Mouse (Mus musculus) adrenal gland, postnatal 10 days (tissue): ENCODE data around the gene Alk. TPM values are rescaled to one million over a fixed set of nuclear protein-coding genes. Genes with fewer than 3 reads are reported as not detected.

Experiments
- DNase-seq: peaks from one replicate; pipeline ENCODE4 v3.0.0; 2021; ENCODE audit warnings: mixed read lengths
- total RNA-seq, 2 experiments: library from RNA; stranded (reverse); gene quantifications; 2 replicates each; pipeline ENCODE4 v1.2.3; 2021

The Alk gene
- total RNA-seq, 2 experiments from 2014 or later: 0.18 to 0.82 TPM

- DNase-seq: no peak
Measured at GRCm38 (mm10) chr17:72132140-72132911, 472.1 kb downstream of the Alk start.

DNA sequence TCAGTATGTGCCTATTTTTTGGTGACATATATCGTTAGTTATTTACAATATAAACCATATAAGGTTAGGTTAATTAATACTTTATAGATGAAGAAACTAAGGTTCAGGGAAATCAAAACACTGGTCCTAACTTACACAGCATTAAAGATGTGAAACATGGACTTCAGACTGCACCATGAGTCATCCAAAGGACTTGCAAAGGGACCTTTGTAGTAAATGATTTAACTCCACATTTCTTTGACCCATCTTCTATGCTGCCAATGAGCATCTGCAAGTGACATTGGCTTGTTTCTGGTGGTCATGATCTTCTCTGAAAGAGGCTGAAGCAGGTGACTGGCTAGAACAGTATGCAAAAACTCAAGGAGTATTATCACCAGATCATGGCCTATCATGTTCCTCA lies 482.8 kb downstream of the Alk start:
- no peak for DNase-seq

GRCm38 (mm10) chr17:72120278-72120677 lies 484.1 kb downstream of the Alk start:
- DNase-seq: no peak

DNA sequence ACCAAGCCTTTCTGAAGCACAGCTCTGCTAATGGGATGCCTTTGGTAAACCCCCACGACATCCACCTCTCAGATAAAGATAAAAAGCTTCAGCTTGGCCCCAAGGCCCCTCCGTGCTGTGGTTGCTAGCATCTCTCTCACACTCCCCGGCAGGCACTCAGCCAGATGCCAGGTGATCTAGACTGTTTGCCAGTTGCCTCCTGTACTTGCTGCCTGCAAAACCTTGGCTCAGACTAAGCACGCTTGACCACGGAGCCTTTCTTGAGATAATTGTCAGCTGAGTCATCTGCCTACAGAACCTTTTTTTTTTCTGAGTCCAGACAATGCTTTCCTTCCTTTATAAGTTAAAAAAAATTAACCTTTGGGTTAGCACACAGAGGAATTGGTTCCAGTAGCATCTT lies 486.1 kb downstream of the Alk start:
- no peak for DNase-seq

DNA sequence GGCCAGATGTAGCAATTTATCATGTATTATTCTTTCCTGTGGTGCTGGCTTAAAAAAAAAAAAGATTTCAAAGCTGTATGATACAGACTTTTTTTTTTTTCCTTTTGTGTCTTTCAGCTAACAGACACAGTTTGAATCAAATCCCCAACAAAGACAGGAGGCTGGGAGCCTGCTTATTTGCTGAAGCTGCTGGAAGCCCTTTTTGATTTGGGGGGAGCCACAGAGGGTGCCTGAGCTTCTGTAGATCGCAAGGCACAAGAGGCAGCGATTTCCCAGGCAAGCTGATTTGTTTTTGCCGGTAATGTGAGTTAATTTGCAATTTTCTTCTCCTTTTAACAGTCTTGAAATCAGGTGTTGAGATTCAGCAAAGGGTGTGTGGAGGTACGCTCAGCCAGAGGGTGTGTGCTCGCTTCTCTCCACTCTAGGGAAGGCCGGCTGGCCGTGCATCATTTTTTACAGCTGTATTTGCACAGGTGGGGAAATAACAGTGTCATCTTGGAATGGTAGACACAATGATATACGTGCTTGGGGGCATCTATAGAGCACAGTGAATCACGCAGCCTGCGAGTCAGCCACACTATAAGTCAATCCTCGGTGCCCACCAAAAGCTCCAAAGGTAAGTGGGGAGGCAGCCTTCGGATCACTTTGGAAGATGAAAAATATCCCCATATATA lies 489.0 kb downstream of the Alk start:
- no peak for DNase-seq

DNA sequence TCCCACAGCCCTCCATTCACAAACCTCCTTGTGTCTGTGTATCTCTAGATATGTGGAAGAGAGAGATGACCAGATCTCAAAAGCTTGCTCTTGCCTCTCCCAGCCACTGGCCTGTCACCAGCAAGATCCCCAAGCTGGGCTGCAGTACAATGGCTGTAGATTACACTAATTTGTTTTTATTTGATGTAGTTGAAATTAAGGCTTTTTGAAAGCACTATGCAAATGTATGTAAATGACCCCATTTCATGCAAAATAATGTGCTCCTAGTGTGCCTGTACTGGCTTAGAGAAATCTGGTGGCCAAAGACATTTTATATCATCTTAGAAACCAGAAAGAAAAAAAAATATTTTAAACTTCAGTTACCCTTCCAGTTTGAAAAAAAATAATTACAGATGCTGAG lies 492.4 kb downstream of the Alk start:
- DNase-seq: no peak

- DNase-seq: no peak
Measured at GRCm38 (mm10) chr17:72111528-72111927, 492.9 kb downstream of the Alk start.

DNA sequence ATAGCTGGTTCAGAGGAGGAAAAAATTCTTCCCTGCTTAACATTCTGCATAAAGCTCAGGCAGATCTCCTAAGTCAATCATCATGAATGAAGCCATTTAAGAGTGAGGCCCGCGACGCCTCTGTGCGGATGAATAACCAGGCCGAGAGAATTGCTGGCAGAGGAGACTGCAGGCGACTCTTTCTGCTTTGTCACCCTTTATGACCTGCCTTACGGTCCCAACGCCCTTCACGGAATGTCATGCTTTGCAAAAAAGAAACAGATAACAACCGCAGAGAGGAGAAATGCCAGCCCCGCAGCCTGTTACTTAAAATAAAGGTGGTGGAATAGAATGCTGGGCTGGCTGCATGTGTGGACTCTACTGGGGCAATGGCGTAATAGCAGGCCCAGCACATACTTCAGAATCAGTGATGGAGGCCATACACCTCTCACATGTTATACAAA lies 517.1 kb downstream of the Alk start:
- DNase-seq: no peak

GRCm38 (mm10) chr17:72081396-72081795 lies 523.0 kb downstream of the Alk start:
- DNase-seq: no peak

GRCm38 (mm10) chr17:72076306-72076921 lies 528.0 kb downstream of the Alk start:
- no peak for DNase-seq

- DNase-seq: no peak
Measured at GRCm38 (mm10) chr17:72071871-72072270, 532.6 kb downstream of the Alk start.

- no peak for DNase-seq
Measured at GRCm38 (mm10) chr17:72068176-72068575, 536.3 kb downstream of the Alk start.

DNA sequence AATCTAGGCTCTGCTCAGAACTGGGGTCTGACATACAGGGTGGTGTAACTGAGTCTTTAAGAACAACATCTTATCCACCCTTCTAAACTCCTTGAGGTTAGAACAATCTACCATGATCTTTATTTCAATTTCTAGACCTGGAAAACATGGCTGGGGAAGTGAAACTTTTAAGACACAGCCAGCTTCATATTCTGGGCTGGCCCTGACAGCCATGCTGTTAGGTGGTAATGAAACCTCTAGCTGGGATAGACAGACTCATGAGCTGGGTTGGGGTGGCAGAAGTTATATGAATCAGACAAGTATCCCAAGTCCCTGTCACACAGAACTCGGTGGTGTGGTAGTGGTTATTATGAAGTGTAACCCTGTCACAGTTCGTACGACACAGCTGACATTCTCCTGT lies 541.4 kb downstream of the Alk start:
- no peak for DNase-seq

DNA sequence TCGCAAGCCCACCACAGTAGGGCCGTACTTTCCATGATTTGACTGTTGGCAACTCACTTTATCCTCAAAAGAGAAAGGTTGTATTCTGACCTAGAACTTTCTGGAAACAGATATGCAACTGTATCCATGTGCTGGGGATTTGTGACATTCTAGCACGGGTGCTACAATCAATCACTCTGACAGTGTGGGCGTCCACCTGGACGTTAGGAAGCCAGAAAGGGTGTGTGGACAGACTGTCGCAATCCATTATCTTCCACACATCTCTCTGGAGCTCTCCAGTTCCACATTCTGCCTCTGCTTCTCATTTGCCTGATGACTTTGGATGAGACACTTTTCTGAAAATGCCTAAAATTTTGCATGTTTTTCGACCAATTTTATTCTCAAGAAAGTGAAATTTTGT lies 545.1 kb downstream of the Alk start:
- DNase-seq: no peak

DNA sequence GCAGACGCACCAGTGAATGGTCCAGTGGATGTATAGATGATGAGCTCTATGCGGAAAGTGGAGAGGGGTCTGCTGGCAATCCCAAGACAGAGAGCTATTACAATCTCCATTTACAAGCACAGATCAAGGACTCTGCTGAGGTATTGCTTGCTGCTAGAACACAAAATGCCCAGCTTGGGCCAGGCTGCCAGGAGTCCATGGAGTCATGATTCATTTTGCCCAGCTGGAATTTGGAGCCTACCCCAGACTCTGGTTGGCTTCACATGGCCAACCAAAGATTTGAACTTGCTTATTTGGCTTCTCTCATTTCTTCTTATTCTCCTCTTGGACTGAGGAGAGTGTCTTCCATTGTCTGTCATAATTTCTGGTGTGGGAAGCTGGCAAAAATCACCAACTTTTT lies 558.8 kb downstream of the Alk start:
- no peak for DNase-seq

DNA sequence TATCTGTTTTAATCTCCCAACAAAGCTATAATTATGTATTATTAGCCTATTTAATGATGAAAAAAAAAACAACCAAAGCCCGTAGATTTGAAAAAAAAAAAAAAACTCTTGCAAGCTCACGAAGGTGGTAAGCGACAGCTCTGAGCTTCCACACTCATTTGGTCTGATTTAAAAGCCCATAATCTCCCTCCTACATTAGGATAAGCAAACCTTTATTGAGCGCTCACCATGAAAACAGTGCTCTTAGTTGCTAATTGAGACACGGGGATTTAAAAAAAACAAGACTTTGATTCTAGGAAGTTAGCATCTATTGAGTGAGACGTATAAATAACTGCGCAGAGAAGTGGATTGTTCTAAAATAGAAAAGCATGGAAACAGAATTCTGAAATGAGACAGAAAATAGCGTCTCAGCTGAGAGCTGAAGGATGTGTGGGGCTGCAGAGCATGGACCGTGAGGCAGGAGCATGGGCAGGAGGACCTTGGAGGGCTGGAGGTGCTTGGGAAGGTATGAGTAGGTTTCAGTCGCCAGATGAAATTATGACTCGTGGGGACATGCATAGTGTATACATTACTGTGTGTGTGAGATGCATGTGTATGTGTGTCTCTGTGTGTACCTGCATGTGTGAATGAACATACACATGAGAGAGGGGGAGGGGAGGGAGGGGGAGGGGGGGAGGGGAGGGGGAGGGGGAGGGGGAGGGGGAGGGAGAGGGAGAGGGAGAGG lies 560.6 kb downstream of the Alk start:
- DNase-seq: no peak

- DNase-seq: peak; percentile 7
Measured at GRCm38 (mm10) chr17:72043001-72043666, 561.3 kb downstream of the Alk start.

DNA sequence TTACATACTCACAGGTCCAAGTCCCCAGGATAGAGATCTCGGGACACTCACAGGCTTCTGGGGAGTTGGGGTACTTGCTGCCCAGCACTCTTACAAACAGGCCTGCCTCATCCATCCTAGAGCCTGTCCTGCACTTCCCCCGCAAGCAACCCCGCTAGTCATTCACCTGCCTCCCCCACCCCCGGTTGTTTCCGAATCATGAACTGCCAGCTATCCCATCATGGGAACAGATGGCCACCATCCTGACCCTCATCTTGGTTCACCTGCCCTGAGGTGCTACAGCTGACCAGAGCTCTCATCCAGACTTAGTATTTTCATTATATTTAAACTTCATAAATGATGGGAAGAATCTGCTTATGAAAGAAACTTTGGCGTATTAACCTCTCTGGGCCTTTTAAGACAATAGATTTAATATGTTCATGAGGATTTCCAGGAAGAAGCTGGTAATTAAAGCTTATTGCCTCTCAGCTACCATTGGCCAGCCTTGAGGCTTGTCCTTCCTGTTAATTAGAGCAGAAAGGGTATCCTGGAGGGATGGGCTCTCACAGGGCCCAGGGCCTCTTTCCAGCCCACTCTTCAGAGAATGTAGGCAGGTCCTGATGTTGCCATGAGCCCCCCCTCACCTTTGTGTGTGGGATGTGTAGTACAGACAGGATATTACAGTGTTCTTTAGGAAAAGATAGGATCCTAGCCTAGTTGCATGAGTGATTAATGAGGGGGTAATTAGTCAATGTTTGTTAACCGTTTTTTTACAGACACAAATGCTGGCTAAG lies 565.1 kb downstream of the Alk start:
- no peak for DNase-seq

- no peak for DNase-seq
Measured at GRCm38 (mm10) chr17:72038371-72038770, 566.1 kb downstream of the Alk start.

- DNase-seq: no peak
Measured at GRCm38 (mm10) chr17:72030672-72031071, 573.8 kb downstream of the Alk start.

DNA sequence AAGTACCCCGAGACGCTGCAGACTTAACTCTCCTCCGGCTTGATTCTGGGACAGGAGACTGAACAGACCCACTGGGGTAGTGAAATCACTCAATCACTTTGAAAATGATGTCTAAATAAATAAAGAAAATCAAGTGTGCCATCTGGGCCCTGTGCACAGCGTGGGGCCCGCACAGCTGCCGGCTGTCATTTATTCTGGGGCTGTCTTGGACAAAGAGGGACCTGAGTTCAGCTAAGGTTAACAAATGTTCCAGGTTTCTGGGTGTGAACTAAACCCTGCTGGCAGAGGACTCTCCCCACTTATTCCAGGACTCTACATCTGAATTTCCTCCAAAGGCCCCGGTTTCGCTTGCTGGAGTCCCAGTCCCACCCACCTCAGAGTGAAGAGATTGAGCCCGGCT lies 581.1 kb downstream of the Alk start:
- no peak for DNase-seq
